Mouse (Mus musculus) midbrain, postnatal 0 days (tissue): ENCODE measurements around the gene Sephs1. TPM values are rescaled to one million over a fixed set of nuclear protein-coding genes. Genes with fewer than 3 reads are reported as not detected.

Experiments
- ATAC-seq: fragments of 200-750 bp; cut with Nextera tagmentation; 2 replicates; pipeline ENCODE4 v1.8.0; 2017; ENCODE audit warnings: moderate number of reproducible peaks, mild to moderate bottlenecking, moderate TSS enrichment, moderate library complexity; ENCODE audit not compliant: low FRiP score
- DNase-seq: peaks from one replicate; pipeline ENCODE4 v3.0.0-alpha.2; 2015; ENCODE audit warnings: low spot score
- H3K27ac ChIP-seq: fragments of 300-500 bp; sonication (generic); 2 replicates; pipeline ENCODE4 v1.5.1; 2014; ENCODE audit warnings: low read depth, mild to moderate bottlenecking, low read length, mixed read lengths
- H3K27me3 ChIP-seq: fragments of 300-500 bp; sonication (generic); 2 replicates; pipeline ENCODE4 v1.6.1; 2014; ENCODE audit warnings: low read length, control low read depth, mixed read lengths; ENCODE audit not compliant: insufficient read depth
- H3K36me3 ChIP-seq: fragments of 300-500 bp; sonication (generic); 2 replicates; pipeline ENCODE4 v1.6.1; 2014; ENCODE audit warnings: low read length, control low read depth, mixed read lengths; ENCODE audit not compliant: insufficient read depth
- H3K4me1 ChIP-seq: fragments of 300-500 bp; sonication (generic); 2 replicates; pipeline ENCODE4 v1.6.1; 2014; ENCODE audit warnings: mild to moderate bottlenecking, control low read depth, antibody characterized with exemption, low read length, mixed read lengths; ENCODE audit not compliant: insufficient read depth
- H3K4me2 ChIP-seq: fragments of 300-500 bp; sonication (generic); 2 replicates; pipeline ENCODE4 v1.6.1; 2014; ENCODE audit warnings: low read depth, mild to moderate bottlenecking, low read length, mixed read lengths; ENCODE audit not compliant: poor library complexity, severe bottlenecking
- H3K4me3 ChIP-seq: fragments of 300-500 bp; sonication (generic); 2 replicates; pipeline ENCODE4 v1.5.1; 2014; ENCODE audit warnings: low read depth, mild to moderate bottlenecking, low read length, moderate library complexity
- H3K9ac ChIP-seq: fragments of 300-500 bp; sonication (generic); replicated peaks from 2 replicates; pipeline ENCODE4 v1.6.1; 2014; ENCODE audit warnings: mild to moderate bottlenecking, low read length, moderate library complexity, mixed read lengths; ENCODE audit not compliant: poor library complexity, severe bottlenecking
- H3K9me3 ChIP-seq: fragments of 300-500 bp; sonication (generic); 2 replicates; pipeline ENCODE4 v1.6.1; 2016; ENCODE audit warnings: low read length, control low read depth
- CTCF ChIP-seq: IDR thresholded peaks from 2 replicates; pipeline ENCODE4 v1.5.1; 2016; ENCODE audit warnings: antibody characterized with exemption, mild to moderate bottlenecking
- WGBS: fragments of 180-500 bp; shearing (Covaris S2); extraction: QIAGEN DNeasy Blood & Tissue Kit; methylation state at CpG from one replicate; pipeline ENCODE4 v1.1.7; 2014; 5-methylcytosine and 5-hydroxymethylcytosine counted together
- polyA plus RNA-seq: library from polyadenylated mRNA; unstranded; fragments of >200 nt; fragmentation: Nextera tagmentation; extraction: Ambion mirVana; gene quantifications from 2 replicates; pipeline ENCODE4 v1.2.1, GENCODE M21; 2015
- total RNA-seq: library from RNA; depleted of rRNA; stranded (reverse); fragments of >200 nt; gene quantifications from 2 replicates; pipeline ENCODE4 v1.2.3, GENCODE M21; 2014

The Sephs1 gene
- total and polyA plus RNA-seq, 2 experiments from 2014 or later, result 37.0 to 69.7 TPM

DNA sequence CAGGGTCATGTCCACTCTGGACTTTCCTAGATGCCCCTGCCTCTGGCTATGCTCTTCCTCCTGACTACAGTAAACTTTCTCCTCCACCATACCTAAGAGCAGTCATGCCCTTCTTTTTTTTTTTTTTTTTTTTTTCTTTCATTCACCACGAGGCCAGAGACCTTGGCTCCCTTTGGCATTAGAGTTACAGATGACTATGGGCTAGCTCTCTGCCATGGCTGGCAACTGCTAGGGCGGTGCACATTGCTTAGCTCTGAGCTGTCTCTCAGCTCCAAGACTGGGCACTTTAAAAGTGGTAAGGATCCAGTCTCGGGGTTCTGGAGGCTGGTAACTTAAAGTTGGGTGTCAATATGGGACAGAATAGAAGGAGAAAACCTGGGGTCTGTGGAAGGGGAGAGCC, 5.2 kb upstream of the Sephs1 start:
- Histone ChIP-seq H3K4me1 (0 out of 2 replicates have a peak, but pooled peaks cover 3% of the 10 kb centered on the region), H3K36me3 (no peaks in the 10 kb centered on the region), H3K27ac (no peak overlapping the region), H3K4me2 (no peak overlapping the region), H3K9me3 (no peaks in the 10 kb centered on the region), H3K27me3 (no peaks in the 10 kb centered on the region), H3K9ac (no peak overlapping the region), H3K4me3 (no peak overlapping the region)
- no peak for DNase-seq
- WGBS, result 70% methylated on average over 3 of the region's 3 CpGs
- no peak for TF ChIP-seq CTCF
- no peak for ATAC-seq

DNA sequence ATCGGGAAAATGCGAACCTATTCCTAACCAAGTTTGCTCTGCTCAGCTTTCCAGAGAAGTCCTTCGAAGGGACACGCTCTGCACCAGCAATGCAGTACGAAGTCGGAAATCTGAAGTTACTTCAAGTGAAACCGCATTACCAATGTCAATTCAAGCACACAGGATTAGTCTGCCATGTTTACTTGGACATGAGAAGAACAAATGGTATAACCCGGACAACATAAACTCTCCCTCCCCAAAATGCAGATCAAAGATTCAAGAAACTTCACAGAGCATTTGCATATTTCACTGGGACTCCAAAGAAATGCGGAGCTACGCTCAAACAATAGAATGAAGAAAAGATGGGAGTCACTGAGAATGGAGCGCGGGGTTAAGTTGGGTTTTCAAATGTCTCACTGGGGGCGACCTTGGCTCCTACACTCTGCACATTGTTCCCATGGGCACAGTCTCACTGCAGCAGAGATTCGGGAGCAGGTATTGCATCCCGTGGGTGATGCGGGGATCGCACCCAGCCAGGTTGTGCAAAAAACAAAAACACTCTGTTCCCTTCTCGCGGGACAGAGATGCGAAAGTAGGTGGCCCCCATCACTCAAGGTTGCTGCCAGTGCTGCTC, 521 bp upstream of the Sephs1 start:
- Histone ChIP-seq H3K27ac (peak overlapping the region; percentile 100), H3K36me3 (peaks cover under 1% of the 10 kb centered on the region; the same call in 1 of the 2 replicates), H3K9ac (peak overlapping the region; percentile 98), H3K4me1 (0 out of 2 replicates have a peak, but pooled peaks cover 3% of the 10 kb centered on the region), H3K9me3 (no peaks in the 10 kb centered on the region), H3K27me3 (no peaks in the 10 kb centered on the region), H3K4me2 (peak overlapping the region; percentile 74), H3K4me3 (peak overlapping the region; percentile 97)
- 1% methylated on average over 20 of the region's 20 CpGs for WGBS
- TF ChIP-seq CTCF, result no peak
- ATAC-seq (peak; percentile 48), DNase-seq (peak; percentile 17)

DNA sequence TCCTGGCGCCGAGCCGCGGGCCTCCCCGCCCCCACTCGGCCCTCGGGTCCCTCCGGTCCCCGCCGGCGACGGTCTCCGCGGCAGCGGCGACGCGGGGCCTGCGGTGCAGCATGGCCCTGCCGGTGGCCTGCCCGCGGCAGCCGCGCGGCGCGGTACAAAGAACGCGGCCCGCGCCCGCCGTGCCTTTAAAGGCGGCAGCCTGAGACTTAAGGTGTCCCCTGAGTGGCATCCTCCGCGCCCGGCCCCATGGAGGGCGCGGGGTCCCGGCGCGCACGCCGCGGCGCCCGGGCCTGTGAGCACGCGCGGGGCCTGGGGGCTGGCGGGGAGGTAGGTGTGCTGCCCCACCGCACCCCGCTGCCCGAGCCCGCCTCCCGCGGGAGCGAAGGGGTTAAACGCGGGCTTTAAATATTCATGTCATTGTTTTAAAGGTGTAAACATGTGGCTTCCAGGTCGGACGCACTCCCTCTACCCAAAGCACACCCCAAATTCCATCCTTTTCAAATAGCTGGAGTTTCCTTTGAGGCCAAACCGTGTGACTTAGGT, 956 bp downstream of the Sephs1 start:
- peak overlapping the region; percentile 100 for H3K27ac ChIP-seq
- no peaks in the 10 kb centered on the region for H3K9me3 ChIP-seq
- 0 out of 2 replicates have a peak, but pooled peaks cover 3% of the 10 kb centered on the region for H3K4me1 ChIP-seq
- peak overlapping the region; percentile 97 for H3K4me3 ChIP-seq
- H3K9ac ChIP-seq, result peak overlapping the region; percentile 98
- DNase-seq (no peak), ATAC-seq (peak; percentile 59)
- no peak for TF ChIP-seq CTCF
- no peaks in the 10 kb centered on the region for H3K27me3 ChIP-seq
- peak overlapping the region; percentile 74 for H3K4me2 ChIP-seq
- peaks cover 6% of the 10 kb centered on the region; the same call in 1 of the 2 replicates for H3K36me3 ChIP-seq
- under 1% methylated on average over 49 of the region's 63 CpGs for WGBS

DNA sequence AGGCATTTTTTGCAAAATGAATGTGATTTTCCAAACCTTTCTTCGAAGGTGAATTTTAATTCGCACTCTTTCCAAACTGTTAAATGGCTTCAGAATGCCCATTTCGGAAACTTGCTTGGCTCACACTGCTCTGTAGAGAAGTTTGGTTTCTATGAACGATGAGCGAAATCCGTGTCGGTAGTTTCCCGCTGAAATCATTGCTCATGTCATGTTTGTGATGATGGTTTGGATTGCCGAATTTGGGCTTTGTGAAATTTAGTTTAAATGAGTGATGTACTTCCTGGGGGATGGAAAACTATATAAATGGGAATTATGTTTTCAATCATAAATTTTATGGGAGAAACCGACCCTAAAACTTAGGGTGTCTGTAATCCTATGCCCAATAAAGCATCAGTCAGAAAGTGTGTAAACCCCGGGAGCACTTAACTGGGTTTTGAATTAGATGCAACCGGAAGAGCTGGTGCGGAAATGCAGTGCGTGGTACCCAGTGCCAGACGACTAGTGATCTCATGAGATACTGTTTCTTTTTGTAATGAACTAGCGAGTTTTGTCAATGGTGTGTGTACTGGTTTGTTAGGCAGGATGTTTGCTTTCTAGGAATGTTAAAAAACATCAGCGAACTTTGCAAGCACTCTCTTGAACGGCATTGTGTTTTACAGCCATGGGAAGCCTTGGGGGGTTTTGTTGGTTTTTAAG, 1.8 kb downstream of the Sephs1 start:
- ATAC-seq, result no peak
- Histone ChIP-seq H3K4me3 (peak overlapping the region; percentile 97), H3K36me3 (peaks cover 13% of the 10 kb centered on the region; the same call in 1 of the 2 replicates), H3K9ac (peak overlapping the region; percentile 98), H3K27me3 (no peaks in the 10 kb centered on the region), H3K4me1 (0 out of 2 replicates have a peak, but pooled peaks cover 3% of the 10 kb centered on the region), H3K27ac (peak overlapping the region; percentile 100), H3K9me3 (no peaks in the 10 kb centered on the region), H3K4me2 (peak overlapping the region; percentile 74)
- WGBS, result under 1% methylated on average over 18 of the region's 18 CpGs
- no peak for TF ChIP-seq CTCF
- no peak for DNase-seq

DNA sequence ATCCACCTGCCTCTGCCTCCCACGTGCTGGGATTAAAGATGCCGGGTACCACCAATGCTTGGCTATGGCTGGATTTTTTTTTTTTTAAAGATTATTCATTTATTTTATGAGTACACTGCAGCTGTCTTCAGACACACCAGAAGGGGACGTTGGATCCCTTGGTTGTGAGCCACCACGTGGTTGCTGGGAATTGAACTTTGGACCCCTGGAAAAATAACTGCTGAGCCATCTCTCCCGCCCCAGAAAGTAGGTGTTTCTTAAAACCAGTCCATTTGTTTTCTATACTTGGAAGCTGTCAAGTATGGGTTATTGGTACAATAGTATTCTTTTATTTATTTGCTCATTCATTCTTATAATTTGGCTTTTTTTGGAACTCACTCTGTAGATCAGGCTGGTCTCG, 5.5 kb downstream of the Sephs1 start:
- Histone ChIP-seq H3K4me3 (no peak overlapping the region), H3K4me2 (no peak overlapping the region), H3K9ac (no peak overlapping the region), H3K27ac (no peak overlapping the region), H3K27me3 (no peaks in the 10 kb centered on the region), H3K9me3 (no peaks in the 10 kb centered on the region), H3K36me3 (peaks cover 38% of the 10 kb centered on the region), H3K4me1 (no peaks in the 10 kb centered on the region)
- ATAC-seq (no peak), DNase-seq (no peak)
- no peak for TF ChIP-seq CTCF
- 94% methylated on average over 6 of the region's 6 CpGs for WGBS

DNA sequence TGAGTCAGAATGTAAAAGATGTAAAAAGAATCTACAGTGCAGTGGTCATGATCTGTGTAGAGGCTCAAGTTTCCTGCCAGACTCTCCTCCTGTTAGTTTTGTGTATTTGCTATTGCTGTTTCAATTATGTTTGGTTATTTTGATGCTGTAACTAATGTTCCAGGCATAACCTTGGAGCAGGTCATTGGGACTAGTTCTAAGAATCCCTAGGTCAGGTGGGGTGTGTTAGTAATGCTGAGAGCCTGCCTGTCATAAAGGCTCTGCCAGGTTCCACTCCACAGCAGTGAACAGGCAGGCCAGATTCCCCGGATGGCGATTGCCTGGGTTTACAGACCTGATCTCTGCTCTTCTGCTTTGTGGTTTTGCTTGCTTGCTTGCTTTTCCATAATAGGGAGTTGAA, 14.2 kb downstream of the Sephs1 start:
- Histone ChIP-seq H3K27me3 (no peaks in the 10 kb centered on the region), H3K4me3 (no peak overlapping the region), H3K4me2 (no peak overlapping the region), H3K9ac (no peak overlapping the region), H3K4me1 (no peaks in the 10 kb centered on the region), H3K9me3 (no peaks in the 10 kb centered on the region), H3K27ac (no peak overlapping the region), H3K36me3 (peaks cover 43% of the 10 kb centered on the region)
- ATAC-seq (no peak), DNase-seq (no peak)
- 83% methylated on average over 2 of the region's 2 CpGs for WGBS
- TF ChIP-seq CTCF, result no peak
